Mouse (Mus musculus): ENCODE results near the gene Tsks.

Tsks gene

GRCm38 (mm10) chr7:44942904-44943303 is at the start of gene Tsks:
Gene Tsks (plus strand): TSS chr7:44943204.
- no peak for DNase-seq (ENCODE audit: low spot score in 2 of 2)

- DNase-seq (ENCODE audit: low spot score in 2 of 2), result no peak
Measured at GRCm38 (mm10) chr7:44894175-44894574, 48.8 kb upstream of the Tsks start.

GRCm38 (mm10) chr7:44895206-44895592 is 47.8 kb upstream of the Tsks start:
- DNase-seq (ENCODE audit: low spot score in 2 of 2), result no peak

- DNase-seq (ENCODE audit: low spot score in 2 of 2), result peak; percentile 87 to 88
Measured at GRCm38 (mm10) chr7:44895593-44896434, 47.2 kb upstream of the Tsks start, which contains the start of gene Fuz. Gene Fuz (plus strand): TSS chr7:44896079.

- no peak for DNase-seq (ENCODE audit: low spot score in 2 of 2)
Measured at GRCm38 (mm10) chr7:44896499-44896898, 46.5 kb upstream of the Tsks start.

- no peak for DNase-seq (ENCODE audit: low spot score in 2 of 2)
Measured at GRCm38 (mm10) chr7:44898607-44899006, 44.4 kb upstream of the Tsks start.

GRCm38 (mm10) chr7:44900632-44901031 is 42.4 kb upstream of the Tsks start:
- DNase-seq (ENCODE audit: low spot score in 2 of 2), result no peak

GRCm38 (mm10) chr7:44901230-44901722 is 41.7 kb upstream of the Tsks start:
- no peak for DNase-seq (ENCODE audit: low spot score in 2 of 2)

- no peak for DNase-seq (ENCODE audit: low spot score in 2 of 2)
Measured at GRCm38 (mm10) chr7:44905430-44905829, 37.6 kb upstream of the Tsks start.

GRCm38 (mm10) chr7:44908706-44909476 is 34.1 kb upstream of the Tsks start:
- DNase-seq (ENCODE audit: low spot score in 2 of 2), result no peak

- no peak for DNase-seq (ENCODE audit: low spot score in 2 of 2)
Measured at GRCm38 (mm10) chr7:44914396-44914795, 28.6 kb upstream of the Tsks start.

- DNase-seq (ENCODE audit: low spot score in 2 of 2), result no peak
Measured at GRCm38 (mm10) chr7:44915314-44915713, 27.7 kb upstream of the Tsks start.

GRCm38 (mm10) chr7:44916191-44916590 is 26.8 kb upstream of the Tsks start:
- DNase-seq (ENCODE audit: low spot score in 2 of 2), result no peak

- DNase-seq (ENCODE audit: low spot score in 2 of 2), result no peak
Measured at GRCm38 (mm10) chr7:44916881-44917280, 26.1 kb upstream of the Tsks start.

- DNase-seq (ENCODE audit: low spot score in 2 of 2), result no peak
Measured at GRCm38 (mm10) chr7:44918219-44918618, 24.8 kb upstream of the Tsks start.

GRCm38 (mm10) chr7:44919127-44919526 is 23.9 kb upstream of the Tsks start:
- DNase-seq (ENCODE audit: low spot score in 2 of 2), result no peak

- DNase-seq (ENCODE audit: low spot score in 2 of 2), result no peak
Measured at GRCm38 (mm10) chr7:44922530-44922929, 20.5 kb upstream of the Tsks start.

GRCm38 (mm10) chr7:44925468-44925867 is 17.5 kb upstream of the Tsks start:
- DNase-seq (ENCODE audit: low spot score in 2 of 2), result no peak

GRCm38 (mm10) chr7:44928570-44928969 is 14.4 kb upstream of the Tsks start:
- no peak for DNase-seq (ENCODE audit: low spot score in 2 of 2)

GRCm38 (mm10) chr7:44929204-44930151 is 13.5 kb upstream of the Tsks start, which contains the start of gene Ap2a1:
Gene Ap2a1 (minus strand): TSS chr7:44929496.
- peak; percentile 99 to 100 for DNase-seq (ENCODE audit: low spot score in 2 of 2)

GRCm38 (mm10) chr7:44938680-44939079 is 4.3 kb upstream of the Tsks start:
- DNase-seq (ENCODE audit: low spot score in 2 of 2), result no peak

All from urinary bladder, postnatal 4 days (tissue).